Mouse (Mus musculus) neural tube, embryonic 10.5 days (tissue): Measurements from ENCODE around the gene Cuedc2.

Experiments
- DNase-seq: peaks from one replicate; pipeline ENCODE4 v3.0.0-alpha.2; 2017; ENCODE audit warnings: low spot score; ENCODE audit errors: extremely low spot score

Gene Cuedc2

GRCm38 (mm10) chr19:46321101-46321943 lies 17.2 kb downstream of the Cuedc2 start:
- no peak for DNase-seq

DNA sequence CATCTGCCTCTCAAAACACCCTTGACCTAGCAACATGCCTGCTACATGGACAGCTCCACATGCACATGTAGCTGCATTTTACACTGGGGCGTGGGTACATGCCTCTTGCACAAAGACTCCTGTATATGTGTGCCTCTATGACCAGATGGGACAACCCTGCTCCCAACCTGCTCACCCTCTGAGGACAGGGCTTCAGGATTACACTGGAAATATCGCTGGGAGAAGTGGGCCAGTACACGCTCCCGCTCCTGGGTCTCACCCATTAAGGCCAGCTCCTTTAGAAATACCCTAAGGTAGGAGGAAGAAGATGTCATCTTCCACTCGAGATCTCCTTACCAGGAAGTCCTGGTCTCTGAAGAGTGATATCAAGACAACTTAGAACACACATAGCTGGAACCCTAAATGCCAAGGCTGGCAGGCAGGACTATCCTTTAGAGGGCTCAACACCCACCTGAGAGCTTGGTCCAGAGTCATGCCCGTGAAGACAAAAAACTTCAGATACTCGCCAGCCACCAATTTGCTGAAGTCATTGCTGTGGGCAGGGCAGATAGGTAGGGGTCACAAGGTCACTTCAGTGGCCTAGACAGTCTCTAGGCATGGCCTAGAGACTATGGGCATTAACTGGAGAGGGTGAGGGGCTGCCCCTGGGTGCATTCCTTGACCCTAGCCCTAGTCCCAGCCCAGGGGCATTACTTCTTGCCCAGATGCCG lies 18.3 kb downstream of the Cuedc2 start:
- no peak for DNase-seq

GRCm38 (mm10) chr19:46318586-46319378 lies 19.7 kb downstream of the Cuedc2 start:
- DNase-seq: no peak

- no peak for DNase-seq
Measured at GRCm38 (mm10) chr19:46318031-46318471, 20.5 kb downstream of the Cuedc2 start.

GRCm38 (mm10) chr19:46317546-46317885 lies 21.0 kb downstream of the Cuedc2 start:
- DNase-seq: no peak

- DNase-seq: no peak
Measured at GRCm38 (mm10) chr19:46316846-46317545, 21.5 kb downstream of the Cuedc2 start.

DNA sequence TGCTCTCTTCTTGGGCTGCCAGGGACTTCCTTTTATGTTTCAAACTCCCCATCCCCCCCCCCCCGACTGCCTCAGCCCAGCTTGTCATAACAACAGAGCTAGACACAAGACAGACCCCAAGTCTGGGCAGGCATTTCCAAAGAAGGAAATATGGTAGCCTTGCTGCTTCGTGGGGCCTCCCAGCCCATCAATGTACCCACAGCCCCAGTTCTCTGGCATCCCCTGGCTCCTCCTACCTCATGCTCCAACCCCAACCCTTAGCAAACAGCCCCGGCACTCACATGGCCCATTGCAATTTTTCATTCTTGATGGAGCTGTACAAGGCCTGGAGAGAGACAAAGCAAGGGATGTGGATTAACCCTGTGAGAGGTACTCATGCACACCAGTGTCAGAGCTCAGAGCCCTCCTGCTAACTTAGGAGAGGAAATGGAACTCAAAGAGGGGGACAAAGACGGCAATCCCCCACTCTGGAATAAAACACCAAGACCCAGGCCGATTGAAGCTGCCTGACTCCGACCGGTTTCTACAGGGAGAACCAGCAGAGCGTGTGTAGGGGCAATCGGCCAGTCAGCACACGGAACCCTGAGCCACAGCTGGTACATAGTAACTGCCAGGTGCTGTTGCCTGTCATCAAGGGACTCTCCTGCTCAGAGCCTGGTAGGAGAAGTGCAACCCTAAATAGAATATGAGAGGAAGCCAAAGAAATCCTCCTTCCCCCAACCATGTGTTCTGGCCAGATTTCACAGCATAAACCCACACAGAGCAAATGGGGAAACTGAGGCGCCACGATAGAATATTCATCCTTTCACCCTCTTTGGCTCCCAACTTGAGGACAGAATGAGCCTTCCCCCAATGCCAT lies 22.5 kb downstream of the Cuedc2 start:
- DNase-seq: no peak

- no peak for DNase-seq
Measured at GRCm38 (mm10) chr19:46314872-46315742, 23.4 kb downstream of the Cuedc2 start.

DNA sequence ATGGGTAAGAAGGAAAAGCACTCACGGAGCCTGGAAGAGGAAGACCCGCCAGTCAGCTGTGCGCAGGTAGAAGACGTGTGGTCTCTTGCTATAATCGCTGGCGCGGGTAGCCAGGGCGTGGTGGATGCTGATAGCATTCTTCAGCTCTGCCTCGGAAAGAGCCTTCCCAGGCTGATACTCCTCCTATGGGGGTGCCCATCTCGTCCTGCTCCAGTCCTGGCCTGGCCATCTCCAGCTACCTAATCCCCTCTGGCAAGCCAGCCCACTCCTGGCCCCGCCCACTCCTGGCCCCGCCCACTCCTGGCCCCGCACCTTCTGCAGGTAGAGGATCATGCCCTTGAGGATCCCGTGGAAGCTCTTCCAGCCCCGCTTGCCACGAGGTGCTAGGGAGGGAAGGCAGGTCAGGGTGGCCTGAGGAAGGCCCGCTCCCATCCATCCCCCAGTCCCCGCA lies 24.3 kb downstream of the Cuedc2 start:
- no peak for DNase-seq

DNA sequence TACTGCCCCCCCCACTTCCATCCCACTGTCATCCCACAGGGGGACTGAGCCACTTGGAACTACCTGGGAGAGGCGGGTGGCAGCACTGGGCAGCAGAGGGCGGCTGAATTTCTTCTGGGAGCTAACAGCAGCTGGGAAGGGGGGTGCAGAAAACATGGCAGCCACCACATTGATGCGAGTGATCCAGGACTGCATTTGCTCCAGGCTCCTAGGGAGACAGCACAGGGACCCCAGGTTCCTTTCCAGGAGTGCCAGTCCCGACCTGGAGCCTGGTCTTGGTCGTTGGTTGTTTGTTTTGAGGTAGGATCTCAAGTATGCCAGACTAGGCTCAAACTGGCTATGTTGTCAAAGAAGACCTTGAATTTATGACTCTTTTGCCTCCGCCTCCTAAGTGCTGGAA lies 24.9 kb downstream of the Cuedc2 start:
- no peak for DNase-seq

GRCm38 (mm10) chr19:46313116-46313515 lies 25.4 kb downstream of the Cuedc2 start:
- DNase-seq: no peak

DNA sequence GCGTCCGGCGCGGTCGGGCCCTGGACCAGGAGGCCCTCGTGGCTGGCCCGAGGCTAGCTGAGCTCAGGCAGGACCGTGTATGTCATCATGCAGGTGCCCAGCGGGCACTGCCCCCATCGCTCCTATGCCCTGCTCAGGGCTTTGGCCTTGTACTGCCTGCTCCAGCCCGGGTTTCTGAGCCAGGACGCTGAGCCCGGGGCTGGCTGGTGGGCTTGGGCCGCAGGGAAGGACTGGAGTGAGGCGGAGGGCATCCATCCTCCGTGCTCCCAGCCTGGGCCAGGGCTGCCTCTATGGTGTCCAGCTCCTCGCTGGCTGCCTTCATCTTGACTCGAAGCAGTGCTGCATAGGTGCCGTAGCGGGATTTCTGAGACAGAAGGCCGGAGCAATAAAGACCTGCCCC lies 25.9 kb downstream of the Cuedc2 start:
- no peak for DNase-seq

DNA sequence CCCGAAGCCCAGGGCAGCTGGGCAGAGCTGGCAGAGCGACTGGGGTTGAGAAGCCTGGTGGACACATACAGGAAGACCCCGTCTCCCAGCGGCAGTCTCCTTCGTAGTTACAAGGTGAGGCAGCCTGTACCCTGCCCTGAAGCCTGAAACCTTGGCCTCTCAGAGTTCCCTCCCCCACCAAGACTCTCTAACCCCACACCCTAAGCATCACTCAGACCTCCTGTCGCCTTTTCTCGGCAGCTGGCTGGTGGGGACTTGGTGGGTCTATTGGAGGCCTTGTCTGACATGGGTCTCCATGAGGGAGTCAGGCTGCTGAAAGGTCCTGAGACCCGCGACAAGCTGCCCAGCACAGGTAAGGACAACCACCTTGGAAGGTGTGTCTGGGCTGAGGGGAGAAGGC lies 27.2 kb downstream of the Cuedc2 start:
- DNase-seq: no peak

DNA sequence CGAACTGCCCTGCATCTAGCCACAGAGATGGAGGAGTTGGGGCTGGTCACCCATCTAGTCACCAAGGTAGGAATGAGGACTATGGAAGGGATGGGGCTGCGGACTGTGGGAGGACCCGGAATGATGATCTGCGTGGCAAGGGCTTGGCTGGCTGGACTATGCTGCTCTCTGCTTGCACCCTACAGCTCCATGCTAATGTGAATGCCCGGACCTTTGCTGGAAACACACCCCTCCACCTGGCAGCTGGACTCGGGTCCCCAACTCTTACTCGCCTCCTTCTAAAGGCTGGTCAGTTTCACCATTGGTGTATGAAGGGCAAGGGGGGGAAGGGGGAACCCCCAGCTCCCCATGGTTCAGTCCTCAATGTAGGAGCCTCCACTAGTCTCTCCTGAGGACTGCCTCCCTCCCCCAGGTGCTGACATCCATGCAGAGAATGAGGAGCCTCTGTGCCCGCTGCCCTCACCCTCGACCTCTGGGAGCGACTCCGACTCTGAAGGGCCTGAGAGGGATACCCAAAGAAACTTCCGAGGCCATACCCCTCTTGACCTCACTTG lies 28.1 kb downstream of the Cuedc2 start:
- no peak for DNase-seq

- DNase-seq: no peak
Measured at GRCm38 (mm10) chr19:46309651-46310305, 28.7 kb downstream of the Cuedc2 start.

GRCm38 (mm10) chr19:46308706-46309435 lies 29.6 kb downstream of the Cuedc2 start:
- DNase-seq: peak; percentile 88

- DNase-seq: no peak
Measured at GRCm38 (mm10) chr19:46308303-46308702, 30.2 kb downstream of the Cuedc2 start.

- DNase-seq: no peak
Measured at GRCm38 (mm10) chr19:46307781-46308180, 30.7 kb downstream of the Cuedc2 start.
